Mouse (Mus musculus): ENCODE measurements around the gene P4hb. TPM values are rescaled to one million over a fixed set of nuclear protein-coding genes. Genes with fewer than 3 reads are reported as not detected.
A peak's percentile ranks its signal among the peaks of the same experiment; 100 is the strongest.
"Not testable (repeated sequence)": the region's sequence is repeated elsewhere in the genome, so short reads cannot be mapped to it uniquely, and the experiment has no call there.

The P4hb gene
- total and polyA plus RNA-seq, 2 experiments from 2014 or later: 165 to 191 TPM

DNA sequence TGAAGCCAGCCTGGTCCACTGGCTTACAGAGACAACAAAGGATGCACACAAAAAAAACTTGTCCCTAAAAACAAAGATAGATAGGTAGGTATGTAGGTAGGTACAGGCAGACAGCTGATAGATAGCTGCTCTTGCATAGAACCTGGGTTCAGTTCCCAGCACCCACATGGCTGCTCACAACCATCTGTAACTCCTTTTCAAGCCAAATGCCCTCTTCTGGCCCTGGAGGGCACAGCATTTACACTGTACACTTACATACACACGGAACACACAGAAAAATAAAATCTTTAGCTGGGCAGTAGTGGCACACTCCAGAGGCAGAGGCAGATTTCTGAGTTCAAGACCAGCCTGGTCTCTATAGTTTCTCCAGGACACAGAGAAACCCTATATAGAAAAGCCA lies 10.9 kb upstream of the P4hb start:
- Histone ChIP-seq H3K27ac (ENCODE audit: low read depth, low read length) (no peak overlapping the region), H3K27me3 (ENCODE audit: insufficient read depth, low read length) (no peaks in the 10 kb centered on the region), H3K9ac (replicated peaks; ENCODE audit: low read length, poor library complexity, severe bottlenecking) (no peak overlapping the region), H3K36me3 (ENCODE audit: insufficient read depth, low read length) (peaks cover 34% of the 10 kb centered on the region), H3K4me3 (ENCODE audit: low read depth, low read length) (no peak overlapping the region), H3K4me1 (ENCODE audit: insufficient read depth, low read length) (peaks cover 5% of the 10 kb centered on the region), H3K4me2 (ENCODE audit: low read depth, low read length, poor library complexity, severe bottlenecking) (no peak overlapping the region), H3K9me3 (ENCODE audit: low read length) (no peaks in the 10 kb centered on the region)
- no peak for TF ChIP-seq CTCF (IDR thresholded peaks at IDR 0.05)
- DNase-seq (ENCODE audit: low spot score): no peak
- WGBS: 96% methylated on average over 1 of the region's 1 CpGs
- no peak for ATAC-seq (ENCODE audit: low FRiP score)

DNA sequence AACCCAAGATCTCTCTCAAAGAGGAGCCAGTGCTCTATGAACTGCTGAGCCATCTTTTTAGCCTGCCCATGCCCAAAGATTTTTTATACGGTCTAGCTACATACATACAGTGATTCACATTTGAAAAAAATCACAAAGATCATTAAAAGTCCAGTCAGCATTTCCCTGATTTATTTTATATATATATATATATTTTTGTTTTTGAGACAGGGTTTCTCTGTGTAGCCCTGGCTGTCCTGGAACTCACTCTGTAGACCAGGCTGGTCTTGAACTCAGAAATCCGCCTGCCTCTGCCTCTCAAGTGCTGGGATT lies 9.9 kb upstream of the P4hb start:
- 88% methylated on average over 2 of the region's 2 CpGs for WGBS
- H3K4me3 ChIP-seq (ENCODE audit: low read depth, low read length); H3K27me3 ChIP-seq (ENCODE audit: insufficient read depth, low read length); H3K27ac ChIP-seq (ENCODE audit: low read depth, low read length); H3K9me3 ChIP-seq (ENCODE audit: low read length); DNase-seq (ENCODE audit: low spot score); H3K4me2 ChIP-seq (ENCODE audit: low read depth, low read length, poor library complexity, severe bottlenecking); ATAC-seq (ENCODE audit: low FRiP score); H3K4me1 ChIP-seq (ENCODE audit: insufficient read depth, low read length); H3K9ac ChIP-seq (replicated peaks; ENCODE audit: low read length, poor library complexity, severe bottlenecking): not testable (repeated sequence)
- peaks cover 37% of the 10 kb centered on the region for H3K36me3 ChIP-seq (ENCODE audit: insufficient read depth, low read length)

- TF ChIP-seq CTCF (IDR thresholded peaks at IDR 0.05): peak; percentile 64
- H3K36me3 ChIP-seq (ENCODE audit: insufficient read depth, low read length): peaks cover 39% of the 10 kb centered on the region
- no peaks in the 10 kb centered on the region for H3K27me3 ChIP-seq (ENCODE audit: insufficient read depth, low read length)
- H3K4me2 ChIP-seq (ENCODE audit: low read depth, low read length, poor library complexity, severe bottlenecking): peak overlapping the region; percentile 95
- peak overlapping the region; percentile 96 for H3K27ac ChIP-seq (ENCODE audit: low read depth, low read length)
- no peaks in the 10 kb centered on the region for H3K9me3 ChIP-seq (ENCODE audit: low read length)
- H3K4me1 ChIP-seq (ENCODE audit: insufficient read depth, low read length): peaks cover 5% of the 10 kb centered on the region
- H3K4me3 ChIP-seq (ENCODE audit: low read depth, low read length): peak overlapping the region; percentile 96
- no peak for ATAC-seq (ENCODE audit: low FRiP score)
- no peak for DNase-seq (ENCODE audit: low spot score)
- H3K9ac ChIP-seq (replicated peaks; ENCODE audit: low read length, poor library complexity, severe bottlenecking): peak overlapping the region; percentile 95
- WGBS: 67% methylated on average over 8 of the region's 8 CpGs
Measured at GRCm38 (mm10) chr11:120582268-120582981, 9.4 kb upstream of the P4hb start.

DNA sequence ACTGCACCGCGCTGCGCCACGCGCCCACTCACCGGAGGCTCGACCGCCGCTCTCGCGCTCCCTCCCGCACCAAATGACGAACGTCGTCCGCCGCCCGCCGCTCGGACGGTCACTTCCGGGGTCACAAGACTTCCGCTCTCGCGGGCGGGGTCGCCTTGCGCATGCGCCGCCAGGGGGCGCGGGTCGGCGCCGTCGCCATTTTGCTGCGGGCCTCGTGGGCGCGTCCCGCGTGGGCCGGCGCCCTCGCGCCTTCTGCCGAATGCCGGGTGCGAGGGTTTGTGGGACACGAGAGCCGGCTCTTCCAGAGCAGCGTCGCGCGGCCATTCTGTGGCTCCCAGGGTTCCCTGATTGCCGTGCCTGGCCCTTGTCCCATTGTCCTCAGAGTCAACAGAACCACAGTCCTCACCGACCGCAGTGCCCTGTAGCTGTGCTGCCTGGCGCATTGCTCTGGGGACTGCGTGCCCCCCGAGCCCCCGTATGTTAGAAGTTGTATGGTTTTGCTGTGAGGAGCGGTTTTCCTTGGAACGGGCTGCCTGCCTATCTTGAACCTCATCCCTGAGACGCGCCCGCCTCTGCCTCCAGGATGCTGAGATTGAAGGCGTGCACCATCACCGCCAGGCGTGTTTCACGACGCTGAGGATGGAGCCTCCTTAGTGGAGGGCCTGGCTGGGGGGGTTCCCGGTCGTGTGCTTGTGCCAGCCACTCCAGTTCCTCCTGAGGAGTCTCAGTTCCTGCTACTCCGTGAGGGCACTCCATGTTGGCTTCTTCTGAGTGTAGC lies 8.6 kb upstream of the P4hb start, which contains the start of gene Arhgdia:
Arhgdia (minus strand) TSS at position 135 of the 778 bp plus-strand sequence.
- Histone ChIP-seq H3K27me3 (ENCODE audit: insufficient read depth, low read length) (no peaks in the 10 kb centered on the region), H3K4me2 (ENCODE audit: low read depth, low read length, poor library complexity, severe bottlenecking) (peak within 1 kb of the TSS; percentile 95), H3K4me1 (ENCODE audit: insufficient read depth, low read length) (peaks cover 5% of the 10 kb centered on the region), H3K36me3 (ENCODE audit: insufficient read depth, low read length) (peaks cover 38% of the 10 kb centered on the region), H3K9ac (replicated peaks; ENCODE audit: low read length, poor library complexity, severe bottlenecking) (peak within 1 kb of the TSS; percentile 95), H3K27ac (ENCODE audit: low read depth, low read length) (peak within 1 kb of the TSS; percentile 96), H3K4me3 (ENCODE audit: low read depth, low read length) (peak within 1 kb of the TSS; percentile 96), H3K9me3 (ENCODE audit: low read length) (no peaks in the 10 kb centered on the region)
- peak; percentile 90 for DNase-seq (ENCODE audit: low spot score)
- 5% methylated on average over 53 of the region's 75 CpGs for WGBS
- TF ChIP-seq CTCF (IDR thresholded peaks at IDR 0.05): peak; percentile 60
- ATAC-seq (ENCODE audit: low FRiP score): peak; percentile 75

GRCm38 (mm10) chr11:120580871-120581331 lies 7.8 kb upstream of the P4hb start:
- Histone ChIP-seq H3K4me2 (ENCODE audit: low read depth, low read length, poor library complexity, severe bottlenecking) (peak overlapping the region; percentile 95), H3K27me3 (ENCODE audit: insufficient read depth, low read length) (no peaks in the 10 kb centered on the region), H3K4me3 (ENCODE audit: low read depth, low read length) (peak overlapping the region; percentile 96), H3K4me1 (ENCODE audit: insufficient read depth, low read length) (peaks cover 5% of the 10 kb centered on the region), H3K27ac (ENCODE audit: low read depth, low read length) (peak overlapping the region; percentile 96), H3K36me3 (ENCODE audit: insufficient read depth, low read length) (peaks cover 31% of the 10 kb centered on the region), H3K9me3 (ENCODE audit: low read length) (no peaks in the 10 kb centered on the region), H3K9ac (replicated peaks; ENCODE audit: low read length, poor library complexity, severe bottlenecking) (peak overlapping the region; percentile 95)
- no peak for TF ChIP-seq CTCF (IDR thresholded peaks at IDR 0.05)
- WGBS: under 1% methylated on average over 41 of the region's 44 CpGs
- ATAC-seq (ENCODE audit: low FRiP score): peak; percentile 15; the same call in 1 of the 2 replicates
- peak; percentile 23 for DNase-seq (ENCODE audit: low spot score)

- DNase-seq (ENCODE audit: low spot score) (no peak), ATAC-seq (ENCODE audit: low FRiP score) (no peak)
- Histone ChIP-seq H3K27me3 (ENCODE audit: insufficient read depth, low read length) (no peaks in the 10 kb centered on the region), H3K36me3 (ENCODE audit: insufficient read depth, low read length) (peaks cover 26% of the 10 kb centered on the region), H3K9me3 (ENCODE audit: low read length) (no peaks in the 10 kb centered on the region), H3K4me3 (ENCODE audit: low read depth, low read length) (peak overlapping the region; percentile 96), H3K9ac (replicated peaks; ENCODE audit: low read length, poor library complexity, severe bottlenecking) (peak overlapping the region; percentile 95), H3K4me1 (ENCODE audit: insufficient read depth, low read length) (peaks cover 5% of the 10 kb centered on the region), H3K27ac (ENCODE audit: low read depth, low read length) (peak overlapping the region; percentile 96), H3K4me2 (ENCODE audit: low read depth, low read length, poor library complexity, severe bottlenecking) (peak overlapping the region; percentile 95)
- TF ChIP-seq CTCF (IDR thresholded peaks at IDR 0.05): no peak
- 64% methylated on average over 7 of the region's 7 CpGs for WGBS
Measured at GRCm38 (mm10) chr11:120580190-120580589, 7.1 kb upstream of the P4hb start.
